Mouse (Mus musculus): Measurements from ENCODE around the gene Zfp771. TPM values are rescaled to one million over a fixed set of nuclear protein-coding genes. Genes with fewer than 3 reads are reported as not detected.

The Zfp771 gene
- polyA plus RNA-seq, 1 experiment from 2014 or later, result 58.1 TPM

GRCm38 (mm10) chr7:127260309-127261111 lies 16.4 kb downstream of the Zfp771 start, which contains the start of gene Dctpp1:
Dctpp1 (minus strand) TSS chr7:127260709.
- Histone ChIP-seq H3K4me1 (peaks cover 10% of the 10 kb centered on the region), H3K9ac (peak within 1 kb of the TSS; percentile 60), H3K36me3 (peaks cover 9% of the 10 kb centered on the region), H3K27me3 (replicated peaks) (no peaks in the 10 kb centered on the region), H3K4me2 (replicated peaks) (peak within 1 kb of the TSS; percentile 73), H3K9me3 (no peaks in the 10 kb centered on the region), H3K27ac (no peak within 1 kb of the TSS), H3K4me3 (peak within 1 kb of the TSS; percentile 59)
- ATAC-seq (ENCODE audit: low FRiP score, low read depth), result peak; percentile 98
- under 1% methylated on average over 50 of the region's 50 CpGs for WGBS

- H3K4me1 ChIP-seq, result peaks cover 10% of the 10 kb centered on the region
- no peak for ATAC-seq (ENCODE audit: low FRiP score, low read depth)
- no peak overlapping the region for H3K4me2 ChIP-seq (replicated peaks)
- WGBS, result 89% methylated on average over 10 of the region's 10 CpGs
- no peaks in the 10 kb centered on the region for H3K36me3 ChIP-seq
- no peaks in the 10 kb centered on the region for H3K27me3 ChIP-seq (replicated peaks)
- no peak overlapping the region for H3K9ac ChIP-seq
- no peaks in the 10 kb centered on the region for H3K9me3 ChIP-seq
- no peak overlapping the region for H3K4me3 ChIP-seq
- no peak overlapping the region for H3K27ac ChIP-seq
Measured at GRCm38 (mm10) chr7:127262218-127262961, 18.3 kb downstream of the Zfp771 start.

GRCm38 (mm10) chr7:127263526-127263925 lies 19.5 kb downstream of the Zfp771 start:
- WGBS, result 93% methylated on average over 3 of the region's 3 CpGs
- Histone ChIP-seq H3K4me2 (replicated peaks) (no peak overlapping the region), H3K36me3 (no peaks in the 10 kb centered on the region; the same call in 1 of the 2 replicates)

GRCm38 (mm10) chr7:127270256-127270655 lies 26.2 kb downstream of the Zfp771 start:
- Histone ChIP-seq H3K4me2 (replicated peaks) (no peak overlapping the region), H3K27me3 (replicated peaks) (no peaks in the 10 kb centered on the region), H3K4me3 (no peak overlapping the region), H3K9me3 (no peaks in the 10 kb centered on the region; the same call in 1 of the 2 replicates), H3K9ac (no peak overlapping the region), H3K4me1 (peaks cover 17% of the 10 kb centered on the region), H3K27ac (no peak overlapping the region), H3K36me3 (peaks cover 9% of the 10 kb centered on the region)
- WGBS, result 94% methylated on average over 2 of the region's 2 CpGs
- ATAC-seq (ENCODE audit: low FRiP score, low read depth), result no peak

More at GRCm38 (mm10) chr7:127263526-127263925, 19.5 kb downstream of the Zfp771 start:
- no peak overlapping the region for H3K9ac ChIP-seq
- H3K9me3 ChIP-seq, result no peaks in the 10 kb centered on the region
- H3K27ac ChIP-seq, result no peak overlapping the region
- no peaks in the 10 kb centered on the region for H3K27me3 ChIP-seq (replicated peaks)
- H3K4me1 ChIP-seq, result peaks cover 10% of the 10 kb centered on the region
- no peak for ATAC-seq (ENCODE audit: low FRiP score, low read depth)
- H3K4me3 ChIP-seq, result no peak overlapping the region

GRCm38 (mm10) chr7:127270666-127271065 lies 26.6 kb downstream of the Zfp771 start:
- Histone ChIP-seq H3K4me3 (no peak overlapping the region), H3K27me3 (replicated peaks) (no peaks in the 10 kb centered on the region), H3K4me1 (peaks cover 17% of the 10 kb centered on the region), H3K36me3 (peaks cover 9% of the 10 kb centered on the region), H3K9me3 (no peaks in the 10 kb centered on the region; the same call in 1 of the 2 replicates), H3K27ac (no peak overlapping the region), H3K4me2 (replicated peaks) (no peak overlapping the region), H3K9ac (no peak overlapping the region)
- ATAC-seq (ENCODE audit: low FRiP score, low read depth), result no peak
- WGBS, result 94% methylated on average over 5 of the region's 5 CpGs

- Histone ChIP-seq H3K4me3 (no peak overlapping the region), H3K9me3 (no peaks in the 10 kb centered on the region; the same call in 1 of the 2 replicates), H3K4me2 (replicated peaks) (no peak overlapping the region), H3K9ac (no peak overlapping the region), H3K27me3 (replicated peaks) (no peaks in the 10 kb centered on the region), H3K36me3 (peaks cover 9% of the 10 kb centered on the region), H3K4me1 (peaks cover 17% of the 10 kb centered on the region), H3K27ac (no peak overlapping the region)
- no peak for ATAC-seq (ENCODE audit: low FRiP score, low read depth)
- WGBS, result 96% methylated on average over 4 of the region's 4 CpGs
Measured at GRCm38 (mm10) chr7:127271093-127271492, 27.0 kb downstream of the Zfp771 start.

GRCm38 (mm10) chr7:127272566-127272965 lies 28.5 kb downstream of the Zfp771 start:
- peaks cover 17% of the 10 kb centered on the region for H3K4me1 ChIP-seq
- 95% methylated on average over 15 of the region's 15 CpGs for WGBS
- no peak overlapping the region for H3K9ac ChIP-seq
- ATAC-seq (ENCODE audit: low FRiP score, low read depth), result no peak
- H3K9me3 ChIP-seq, result no peaks in the 10 kb centered on the region; the same call in 1 of the 2 replicates
- H3K4me3 ChIP-seq, result 0 out of 2 replicates have a peak overlapping the region, but pooled peaks have one; percentile 71
- H3K4me2 ChIP-seq (replicated peaks), result peak overlapping the region; percentile 88
- H3K36me3 ChIP-seq, result peaks cover 9% of the 10 kb centered on the region
- H3K27me3 ChIP-seq (replicated peaks), result no peaks in the 10 kb centered on the region
- H3K27ac ChIP-seq, result no peak overlapping the region

GRCm38 (mm10) chr7:127273118-127273923 lies 29.2 kb downstream of the Zfp771 start:
- no peaks in the 10 kb centered on the region for H3K27me3 ChIP-seq (replicated peaks)
- peak; percentile 83 for ATAC-seq (ENCODE audit: low FRiP score, low read depth)
- peaks cover 17% of the 10 kb centered on the region for H3K4me1 ChIP-seq
- peak overlapping the region; percentile 54 for H3K27ac ChIP-seq
- peak overlapping the region; percentile 71 for H3K4me3 ChIP-seq
- H3K36me3 ChIP-seq, result peaks cover 9% of the 10 kb centered on the region
- H3K4me2 ChIP-seq (replicated peaks), result peak overlapping the region; percentile 88
- H3K9ac ChIP-seq, result peak overlapping the region; percentile 89
- no peaks in the 10 kb centered on the region; the same call in 1 of the 2 replicates for H3K9me3 ChIP-seq
- WGBS, result 16% methylated on average over 50 of the region's 50 CpGs

GRCm38 (mm10) chr7:127273925-127274789 lies 30.1 kb downstream of the Zfp771 start, which contains the start of gene Sephs2:
Sephs2 (minus strand) TSS chr7:127274055.
- Histone ChIP-seq H3K4me1 (peaks cover 17% of the 10 kb centered on the region), H3K4me3 (peak within 1 kb of the TSS; percentile 71), H3K9ac (peak within 1 kb of the TSS; percentile 89), H3K27me3 (replicated peaks) (no peaks in the 10 kb centered on the region), H3K9me3 (no peaks in the 10 kb centered on the region; the same call in 1 of the 2 replicates), H3K4me2 (replicated peaks) (peak within 1 kb of the TSS; percentile 88), H3K27ac (peak within 1 kb of the TSS; percentile 54), H3K36me3 (peaks cover 9% of the 10 kb centered on the region)
- 3% methylated on average over 39 of the region's 39 CpGs for WGBS
- ATAC-seq (ENCODE audit: low FRiP score, low read depth), result peak; percentile 90

GRCm38 (mm10) chr7:127276519-127276961 lies 32.5 kb downstream of the Zfp771 start:
- ATAC-seq (ENCODE audit: low FRiP score, low read depth), result no peak
- Histone ChIP-seq H3K27ac (no peak overlapping the region), H3K27me3 (replicated peaks) (no peaks in the 10 kb centered on the region), H3K4me1 (peaks cover 17% of the 10 kb centered on the region), H3K4me2 (replicated peaks) (no peak overlapping the region), H3K9ac (no peak overlapping the region), H3K9me3 (no peaks in the 10 kb centered on the region), H3K4me3 (no peak overlapping the region), H3K36me3 (peaks cover 1% of the 10 kb centered on the region; the same call in 1 of the 2 replicates)
- WGBS, result 60% methylated on average over 5 of the region's 5 CpGs

- Histone ChIP-seq H3K4me3 (no peak overlapping the region), H3K9me3 (no peaks in the 10 kb centered on the region), H3K4me1 (peaks cover 6% of the 10 kb centered on the region), H3K4me2 (replicated peaks) (no peak overlapping the region), H3K27ac (no peak overlapping the region), H3K9ac (no peak overlapping the region), H3K27me3 (replicated peaks) (no peaks in the 10 kb centered on the region), H3K36me3 (no peaks in the 10 kb centered on the region)
- no peak for ATAC-seq (ENCODE audit: low FRiP score, low read depth)
- 30% methylated on average over 8 of the region's 8 CpGs for WGBS
Measured at GRCm38 (mm10) chr7:127278311-127278710, 34.2 kb downstream of the Zfp771 start.

Measured in neural tube, embryonic 12.5 days (tissue).